ENCODE assay signal across 8 mouse cellular contexts in genomic region chr6:83054871-83055431, GRCm38 (mm10). TPM values are rescaled to one million over a fixed set of nuclear protein-coding genes. Genes with fewer than 3 reads are reported as not detected.
DNase-seq lines count a peak whose midpoint lies in the region; ATAC-seq lines count a peak whose summit lies in the region.

TSS of gene Htra2 (minus strand) at chr6:83055273.

- H3K27me3 ChIP-seq in intestine, embryonic 14.5 days (replicated peaks; ENCODE audit: control insufficient read depth, insufficient read depth, low read length), result no peaks in the 10 kb centered on the region
- no peaks in the 10 kb centered on the region for H3K27me3 ChIP-seq in liver, embryonic 11.5 days (replicated peaks; ENCODE audit: control insufficient read depth, insufficient read depth, low read length)
- no peaks in the 10 kb centered on the region for H3K27me3 ChIP-seq in neural tube, embryonic 12.5 days (replicated peaks)

- peak in 1 of 2 experiments; percentile 34 for DNase-seq in layer of hippocampus, adult 18-20 months (ENCODE audit: low spot score in 2 of 2)
- DNase-seq in layer of hippocampus, adult 9-10 months (ENCODE audit: low spot score), result no peak
- DNase-seq in gonadal fat pad, adult 2 months (ENCODE audit: low read depth), result no peak
- DNase-seq in intestine, embryonic 14.5 days (ENCODE audit: low spot score), result no peak
- DNase-seq in liver, embryonic 11.5 days (ENCODE audit: low spot score), result no peak
- DNase-seq in yolk sac, embryonic 10.5 days (ENCODE audit: low spot score), result no peak

- under 1% methylated on average over 50 of the region's 50 CpGs for WGBS in intestine, embryonic 14.5 days
- WGBS in liver, embryonic 11.5 days, result under 1% methylated on average over 50 of the region's 50 CpGs
- WGBS in neural tube, embryonic 12.5 days, result under 1% methylated on average over 50 of the region's 50 CpGs

- H3K4me1 ChIP-seq in brown adipose tissue, adult 24 weeks (ENCODE audit: control insufficient read depth, insufficient read depth, insufficient read length, low read length), result peaks cover 6% of the 10 kb centered on the region
- H3K4me1 ChIP-seq in intestine, embryonic 14.5 days (replicated peaks; ENCODE audit: control insufficient read depth, insufficient read depth, low read length), result peaks cover 25% of the 10 kb centered on the region
- peaks cover 21% of the 10 kb centered on the region for H3K4me1 ChIP-seq in liver, embryonic 11.5 days (replicated peaks; ENCODE audit: control insufficient read depth, insufficient read depth, low read length)
- H3K4me1 ChIP-seq in neural tube, embryonic 12.5 days, result peaks cover 22% of the 10 kb centered on the region

- H3K9ac ChIP-seq in intestine, embryonic 14.5 days (ENCODE audit: low read length), result peak within 1 kb of the TSS; percentile 79
- peak within 1 kb of the TSS; percentile 94 for H3K9ac ChIP-seq in liver, embryonic 11.5 days (ENCODE audit: low read depth, low read length)
- H3K9ac ChIP-seq in neural tube, embryonic 12.5 days, result peak within 1 kb of the TSS; percentile 95

- peaks cover 32% of the 10 kb centered on the region for H3K36me3 ChIP-seq in intestine, embryonic 14.5 days (ENCODE audit: control insufficient read depth, insufficient read depth, low read length)
- peaks cover 22% of the 10 kb centered on the region for H3K36me3 ChIP-seq in liver, embryonic 11.5 days (ENCODE audit: control insufficient read depth, insufficient read depth, low read length)
- H3K36me3 ChIP-seq in neural tube, embryonic 12.5 days, result peaks cover 32% of the 10 kb centered on the region

- ATAC-seq in intestine, embryonic 14.5 days (replicated peaks; ENCODE audit: low FRiP score, low TSS enrichment, low read depth), result no peak; the same call in none of the 2 replicates
- ATAC-seq in liver, embryonic 11.5 days (replicated peaks; ENCODE audit: low FRiP score), result peak; percentile 17
- ATAC-seq in neural tube, embryonic 12.5 days (ENCODE audit: low FRiP score, low read depth), result peak; percentile 57

- H3K27ac ChIP-seq in brown adipose tissue, adult 24 weeks (replicated peaks; ENCODE audit: low read depth, low read length), result peak within 1 kb of the TSS; percentile 63
- peak within 1 kb of the TSS; percentile 70 for H3K27ac ChIP-seq in intestine, embryonic 14.5 days (ENCODE audit: low read depth)
- peak within 1 kb of the TSS; percentile 87 for H3K27ac ChIP-seq in liver, embryonic 11.5 days (ENCODE audit: low read depth, low read length)
- H3K27ac ChIP-seq in neural tube, embryonic 12.5 days, result peak within 1 kb of the TSS; percentile 53; the same call in 1 of the 2 replicates

- H3K9me3 ChIP-seq in intestine, embryonic 14.5 days (ENCODE audit: control insufficient read depth, low read length), result no peaks in the 10 kb centered on the region
- no peaks in the 10 kb centered on the region for H3K9me3 ChIP-seq in liver, embryonic 11.5 days (ENCODE audit: control insufficient read depth, low read length)
- no peaks in the 10 kb centered on the region for H3K9me3 ChIP-seq in neural tube, embryonic 12.5 days

- peak within 1 kb of the TSS; percentile 82 for H3K4me3 ChIP-seq in brown adipose tissue, adult 24 weeks (ENCODE audit: insufficient read depth, low read depth, low read length)
- H3K4me3 ChIP-seq in intestine, embryonic 14.5 days (ENCODE audit: low read depth, low read length), result peak within 1 kb of the TSS; percentile 99
- H3K4me3 ChIP-seq in liver, embryonic 11.5 days (ENCODE audit: low read depth, low read length), result peak within 1 kb of the TSS; percentile 79
- H3K4me3 ChIP-seq in neural tube, embryonic 12.5 days, result peak within 1 kb of the TSS; percentile 95

- H3K4me2 ChIP-seq in intestine, embryonic 14.5 days (ENCODE audit: low read length), result peak within 1 kb of the TSS; percentile 79
- H3K4me2 ChIP-seq in liver, embryonic 11.5 days, result peak within 1 kb of the TSS; percentile 95
- peak within 1 kb of the TSS; percentile 93 for H3K4me2 ChIP-seq in neural tube, embryonic 12.5 days (replicated peaks)

RNA-seq across cellular contexts. Expression of gene Htra2, which starts in this region (rescaled TPM):
- total RNA-seq in layer of hippocampus, adult 18-20 months (2021), result 10 to 100 TPM; 43.3 to 47.7 TPM
- 42.8 and 48.9 TPM in 2 replicates for polyA plus RNA-seq in brown adipose tissue, adult 24 weeks (2012; ENCODE audit: insufficient read depth, insufficient read length, missing spikeins)
- polyA plus RNA-seq in gonadal fat pad, adult 2 months (2012; rRNA removed), result 38.5 and 44.7 TPM in 2 replicates
- 42.6 and 45.9 TPM in 2 replicates for polyA plus RNA-seq in intestine, embryonic 14.5 days (2014; fragmentation: Nextera tagmentation; extraction: Ambion mirVana)
- 102 and 103 TPM in 2 replicates for polyA plus RNA-seq in liver, embryonic 11.5 days (2014; fragmentation: Nextera tagmentation; extraction: Ambion mirVana)
- 68.0 and 70.6 TPM in 2 replicates for polyA plus RNA-seq in neural tube, embryonic 12.5 days (2016; fragmentation: Nextera tagmentation; extraction: Ambion mirVana)
